Mouse (Mus musculus): ENCODE results near the gene Camkk2.

Camkk2 gene

DNA sequence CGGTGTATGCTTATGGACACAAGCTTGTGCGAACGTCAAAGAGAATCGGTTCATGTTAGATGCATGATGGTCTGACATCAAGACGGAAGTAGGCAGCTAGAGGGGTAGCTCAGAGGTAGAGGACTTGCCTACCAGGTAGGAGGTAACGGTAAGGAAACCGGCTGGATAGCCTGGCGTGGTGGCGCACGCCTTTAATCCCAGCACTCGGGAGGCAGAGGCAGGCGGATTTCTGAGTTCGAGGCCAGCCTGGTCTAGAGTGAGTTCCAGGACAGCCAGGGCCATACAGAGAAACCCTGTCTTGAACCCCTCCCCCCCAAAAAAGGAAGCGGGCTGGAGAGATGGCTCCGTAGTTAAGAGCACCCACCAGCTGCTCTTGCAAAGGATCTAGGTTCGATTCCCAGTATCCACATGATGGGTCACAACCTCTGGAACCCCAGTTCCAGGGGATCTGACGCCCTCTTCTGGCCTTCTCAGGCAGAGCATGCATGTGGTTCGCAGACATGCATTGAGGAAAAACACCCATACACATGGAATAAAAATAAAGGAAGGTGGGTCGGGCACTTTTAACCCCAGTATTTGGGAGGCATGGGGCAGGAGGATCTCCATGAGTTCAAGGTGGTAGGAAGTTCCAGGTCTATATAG lies 1.7 kb upstream of the Camkk2 start:
- DNase-seq: no peak

DNA sequence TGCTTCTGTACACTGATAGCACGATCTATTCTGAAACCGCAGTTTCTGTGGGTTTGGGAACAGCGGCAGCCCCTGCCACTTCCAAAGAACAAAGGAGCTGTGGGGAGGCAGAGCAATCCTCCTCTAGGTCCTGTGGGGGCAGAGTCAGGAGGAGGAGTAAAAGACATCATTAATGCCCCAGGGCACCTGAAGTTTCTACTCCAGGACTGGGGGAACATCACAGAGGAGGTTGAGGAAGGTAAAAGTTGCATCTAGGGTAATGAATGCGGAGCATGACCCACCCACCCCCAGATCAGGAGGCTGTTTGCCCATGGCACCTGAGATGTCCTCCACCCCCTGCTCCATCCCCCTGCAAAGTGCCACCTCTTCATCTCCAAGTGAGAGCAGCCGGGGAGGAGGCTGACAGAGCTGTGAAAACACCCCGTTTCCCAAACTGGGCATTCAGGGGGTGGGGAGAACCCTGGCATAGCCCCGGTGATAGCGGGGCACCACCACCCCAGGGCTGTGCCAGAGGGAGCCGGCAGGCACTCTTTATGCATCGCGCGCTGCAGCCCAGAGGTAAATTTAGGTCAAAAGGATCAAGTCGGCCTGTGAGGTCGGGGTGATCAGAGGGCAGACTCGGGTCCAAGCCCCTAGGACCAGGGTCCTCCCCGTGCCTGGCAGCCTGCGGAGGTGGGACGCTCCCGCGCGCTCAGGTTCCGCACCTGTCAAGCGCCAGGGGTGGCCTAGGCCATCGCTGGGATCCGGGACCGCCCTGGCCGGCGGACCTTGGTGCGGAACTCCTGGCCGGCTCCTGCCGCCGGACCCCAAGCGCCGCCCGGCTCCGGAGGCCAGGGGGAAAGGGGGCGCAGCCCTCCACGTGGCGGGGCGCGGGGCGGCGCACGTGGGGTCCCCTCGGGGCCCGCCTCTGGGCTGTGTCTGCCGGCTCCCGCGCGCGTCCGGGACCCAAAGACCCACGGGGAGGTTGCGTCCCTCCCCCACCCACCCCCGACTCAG lies 680 bp downstream of the Camkk2 start:
- peak; percentile 55 for DNase-seq

DNA sequence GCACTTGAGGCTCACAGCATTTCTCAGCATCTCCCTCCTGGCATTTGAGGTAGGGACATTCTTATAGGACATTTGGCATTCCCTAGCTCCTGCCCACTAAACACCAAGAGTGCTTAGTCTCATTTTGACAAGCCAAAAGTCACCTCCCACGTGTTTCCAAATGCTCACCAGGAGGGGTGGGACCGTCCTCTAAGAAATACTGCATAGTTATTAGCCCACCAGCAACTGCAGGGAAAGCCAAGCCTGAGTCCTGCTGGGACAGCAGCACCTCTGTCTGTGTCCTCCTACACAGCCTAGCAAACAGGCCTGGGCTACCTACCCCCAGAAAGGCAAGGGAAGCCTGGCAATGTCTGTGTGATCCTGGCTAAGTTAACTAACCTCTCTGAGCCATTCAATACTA lies 1.9 kb downstream of the Camkk2 start:
- DNase-seq: no peak

DNA sequence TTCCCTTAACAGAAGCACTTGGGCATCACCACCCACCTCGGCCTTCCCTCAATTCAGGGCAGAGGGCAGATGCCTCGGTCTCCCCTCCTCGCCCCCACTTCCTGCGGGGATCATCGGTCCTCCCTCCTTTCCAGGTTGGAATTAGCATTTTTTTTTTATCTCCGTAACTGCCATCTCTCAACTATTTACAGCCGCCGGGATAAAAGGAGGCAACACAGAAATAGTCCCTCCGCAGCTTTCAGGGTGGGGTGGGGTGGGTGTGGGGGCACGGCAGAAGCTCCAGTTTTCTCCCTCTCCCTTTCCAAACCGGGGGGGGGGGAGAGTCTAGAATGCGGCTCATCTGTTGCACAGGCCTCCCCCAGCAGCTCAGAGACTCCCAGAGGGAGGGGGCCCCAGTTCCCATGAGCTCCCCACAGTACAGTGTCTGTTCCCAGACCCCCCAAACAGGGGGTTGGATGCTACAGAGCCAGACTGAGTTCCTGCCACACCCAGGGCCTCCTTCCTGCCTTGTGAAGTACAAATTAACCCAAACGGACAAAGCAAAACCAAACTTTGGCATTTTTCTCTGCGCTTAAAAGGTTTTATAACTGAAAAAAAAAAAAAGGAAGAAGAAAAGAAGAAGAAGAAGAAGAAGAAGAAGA lies 3.4 kb downstream of the Camkk2 start:
- no peak for DNase-seq

DNA sequence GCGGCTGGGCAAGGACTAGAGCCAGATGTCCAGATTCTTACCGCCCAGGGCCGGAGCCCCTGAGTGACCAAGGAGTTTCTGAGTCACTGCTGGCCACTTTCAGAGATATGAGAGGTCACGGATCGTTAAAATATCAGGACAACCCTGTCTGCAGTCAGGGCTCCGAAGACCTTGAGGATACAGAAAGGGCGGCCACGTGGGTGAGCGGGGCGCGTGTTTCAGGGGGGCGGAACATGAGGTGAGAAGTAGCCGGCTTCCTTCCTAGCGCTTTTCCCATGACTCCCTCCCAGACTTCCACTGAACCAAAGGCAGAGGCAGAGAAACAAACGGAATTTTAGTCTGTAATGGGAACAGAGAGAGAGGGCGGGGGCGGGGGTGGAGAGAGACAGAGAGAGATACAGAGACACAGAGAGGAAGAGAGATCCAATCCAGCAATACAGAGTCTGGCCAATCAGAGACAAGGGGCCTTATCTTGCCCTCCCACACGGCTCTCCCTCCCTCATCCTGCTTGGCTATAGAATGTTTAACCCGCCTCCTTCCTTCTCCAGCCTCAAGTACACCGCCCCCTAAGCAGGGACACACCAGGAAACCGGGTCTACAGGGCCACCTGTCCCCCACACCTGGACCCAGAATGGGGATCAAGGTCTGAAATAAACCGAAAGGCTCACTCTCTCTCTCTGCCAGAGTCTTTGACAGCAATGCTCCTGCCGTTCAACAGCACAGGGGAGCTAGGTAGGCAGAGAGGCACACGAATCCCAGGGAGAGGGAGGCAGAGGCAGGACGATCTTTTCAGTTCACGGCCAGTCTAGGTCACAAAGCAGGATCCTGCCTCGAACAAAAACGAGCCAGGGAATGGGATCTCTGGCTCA lies 4.2 kb downstream of the Camkk2 start:
- no peak for DNase-seq

DNA sequence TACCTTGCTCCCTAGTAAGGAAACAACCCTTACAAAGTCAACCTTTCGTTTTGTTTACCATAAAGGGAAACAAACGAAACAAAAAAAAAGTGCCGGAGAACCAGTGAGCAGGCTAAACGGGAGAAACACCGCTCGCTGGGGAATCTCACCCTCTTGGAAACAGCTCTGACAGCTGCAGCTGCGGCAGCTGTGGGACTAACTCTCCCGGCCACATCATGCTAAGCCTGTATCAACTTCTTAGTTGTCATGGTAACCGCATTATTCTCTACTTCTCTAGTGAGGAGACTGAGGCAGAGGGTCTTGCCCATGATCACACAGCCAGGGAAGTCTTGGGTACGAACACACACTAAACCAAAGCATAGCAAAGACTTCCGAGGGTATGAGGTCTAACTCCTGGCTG lies 5.5 kb downstream of the Camkk2 start:
- DNase-seq: no peak

DNA sequence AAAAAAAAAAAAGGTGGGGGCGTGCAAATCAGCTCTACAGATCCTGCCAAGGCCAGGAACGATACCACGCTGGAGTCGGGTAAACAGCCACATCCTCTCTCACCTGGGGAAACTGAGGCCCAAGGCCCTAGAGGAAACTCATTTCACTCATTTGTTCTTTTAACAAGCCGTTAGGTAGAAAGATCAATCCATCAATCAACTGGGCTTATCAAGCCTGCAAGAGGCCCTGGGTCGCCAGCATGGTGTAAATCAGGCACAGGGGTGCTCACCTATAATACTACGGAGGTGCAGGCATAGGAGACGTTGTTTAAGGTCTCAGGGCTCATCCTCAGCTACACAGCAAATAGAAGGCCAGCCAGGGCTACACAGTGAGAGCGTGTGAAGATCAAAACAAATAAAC lies 7.8 kb downstream of the Camkk2 start:
- no peak for DNase-seq

DNA sequence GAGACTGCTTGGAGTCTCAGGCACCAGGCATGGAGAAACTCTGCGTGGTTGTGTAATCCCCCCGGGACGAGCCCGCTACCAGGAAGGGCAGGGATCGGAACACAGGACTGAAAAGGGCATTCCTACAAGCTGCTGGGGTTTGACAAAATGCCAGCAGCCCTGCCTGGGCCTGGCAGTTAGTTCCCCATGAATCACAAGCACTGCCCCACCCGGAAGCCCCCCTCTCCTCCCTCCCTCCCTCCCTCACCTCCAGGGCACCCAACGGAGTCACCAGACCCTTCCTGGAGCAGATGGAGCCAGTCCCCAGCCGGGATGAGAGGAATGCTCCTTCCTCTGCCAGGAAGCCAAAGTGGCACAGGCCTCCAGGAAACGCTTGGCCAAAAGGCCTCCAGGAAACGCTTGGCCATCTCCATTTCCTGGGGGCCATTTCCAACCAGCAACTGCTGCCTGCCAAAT lies 8.4 kb downstream of the Camkk2 start:
- no peak for DNase-seq

DNA sequence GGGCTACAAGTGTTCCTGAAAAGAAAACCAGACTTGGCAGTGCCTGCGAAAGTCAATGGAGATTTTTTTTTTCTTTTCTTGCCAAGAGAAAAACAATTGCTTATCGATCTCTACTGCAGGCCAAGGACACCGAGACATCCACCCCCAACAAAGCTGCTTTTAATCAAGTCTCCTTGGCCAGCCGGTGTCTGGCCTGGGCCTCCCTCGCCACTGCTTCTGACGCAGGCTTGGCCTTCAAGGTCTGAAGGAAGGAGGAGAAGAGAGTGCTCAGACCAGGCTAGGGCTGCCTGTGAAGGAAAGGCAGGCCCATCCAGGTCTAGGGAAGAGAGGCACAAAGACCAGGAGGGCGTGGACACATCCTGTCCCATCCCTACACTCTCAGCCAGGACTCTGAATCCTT lies 8.9 kb downstream of the Camkk2 start:
- no peak for DNase-seq

DNA sequence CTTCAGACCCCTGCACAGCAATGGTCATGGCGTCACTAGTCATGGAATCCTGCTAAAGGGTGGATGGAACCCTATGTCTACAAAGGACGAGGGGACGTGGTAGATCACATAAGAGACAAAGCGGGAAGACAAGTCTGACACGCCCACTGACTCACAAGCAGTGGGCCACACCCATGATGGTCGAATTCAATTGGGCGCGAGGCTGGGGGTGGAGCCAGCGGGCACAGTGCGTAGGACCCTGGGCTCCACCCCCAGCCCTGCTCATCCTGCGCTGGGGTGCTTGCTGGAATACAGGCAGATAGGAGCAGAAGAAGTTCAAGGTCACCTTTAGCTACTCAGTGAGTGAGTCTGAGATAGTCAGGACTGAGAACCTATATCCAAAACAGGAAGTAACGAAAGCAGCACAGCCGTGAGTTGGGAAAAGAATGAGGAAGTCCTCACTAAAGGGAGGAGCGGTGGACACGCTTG lies 10.1 kb downstream of the Camkk2 start:
- DNase-seq: no peak

DNA sequence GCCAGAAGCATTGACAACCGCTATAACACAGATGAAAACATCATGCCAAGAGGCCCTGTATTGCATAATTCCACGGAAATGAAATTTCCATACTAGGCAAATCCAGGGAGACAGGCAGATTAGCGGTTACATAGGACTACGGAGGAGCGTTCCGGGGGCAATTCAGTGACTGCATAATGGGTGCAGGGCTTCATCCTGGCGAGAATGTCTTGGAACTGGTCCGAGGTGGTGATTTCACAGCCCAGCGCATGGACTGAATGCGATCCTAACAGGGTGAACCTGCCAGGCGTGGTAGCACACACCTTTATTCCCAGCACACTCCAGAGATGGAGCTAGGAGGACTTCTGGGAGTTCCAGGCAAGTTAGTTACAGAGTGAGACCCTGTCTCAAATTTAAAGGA lies 11.9 kb downstream of the Camkk2 start:
- no peak for DNase-seq

DNA sequence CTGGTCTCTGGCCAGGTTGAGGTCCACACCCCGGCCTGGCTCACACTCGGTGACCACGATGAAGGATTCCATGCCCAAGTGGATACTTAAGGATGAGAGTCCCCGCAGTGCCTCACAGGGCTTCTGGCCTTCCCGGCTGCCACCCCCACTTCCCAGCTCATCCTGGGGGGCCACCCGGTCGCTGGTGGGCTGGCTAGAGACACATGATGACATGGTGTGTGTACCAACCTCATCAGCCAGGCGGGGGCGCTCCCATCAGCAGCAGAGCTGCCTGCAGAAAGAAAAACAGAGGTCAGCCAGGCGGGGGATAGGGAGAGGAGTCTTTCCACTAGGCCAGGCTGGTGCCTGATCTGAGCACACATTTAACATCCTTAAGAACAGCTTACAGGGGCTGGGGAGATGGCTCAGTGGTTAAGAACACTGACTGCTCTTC lies 15.2 kb downstream of the Camkk2 start:
- peak; percentile 32 for DNase-seq

DNA sequence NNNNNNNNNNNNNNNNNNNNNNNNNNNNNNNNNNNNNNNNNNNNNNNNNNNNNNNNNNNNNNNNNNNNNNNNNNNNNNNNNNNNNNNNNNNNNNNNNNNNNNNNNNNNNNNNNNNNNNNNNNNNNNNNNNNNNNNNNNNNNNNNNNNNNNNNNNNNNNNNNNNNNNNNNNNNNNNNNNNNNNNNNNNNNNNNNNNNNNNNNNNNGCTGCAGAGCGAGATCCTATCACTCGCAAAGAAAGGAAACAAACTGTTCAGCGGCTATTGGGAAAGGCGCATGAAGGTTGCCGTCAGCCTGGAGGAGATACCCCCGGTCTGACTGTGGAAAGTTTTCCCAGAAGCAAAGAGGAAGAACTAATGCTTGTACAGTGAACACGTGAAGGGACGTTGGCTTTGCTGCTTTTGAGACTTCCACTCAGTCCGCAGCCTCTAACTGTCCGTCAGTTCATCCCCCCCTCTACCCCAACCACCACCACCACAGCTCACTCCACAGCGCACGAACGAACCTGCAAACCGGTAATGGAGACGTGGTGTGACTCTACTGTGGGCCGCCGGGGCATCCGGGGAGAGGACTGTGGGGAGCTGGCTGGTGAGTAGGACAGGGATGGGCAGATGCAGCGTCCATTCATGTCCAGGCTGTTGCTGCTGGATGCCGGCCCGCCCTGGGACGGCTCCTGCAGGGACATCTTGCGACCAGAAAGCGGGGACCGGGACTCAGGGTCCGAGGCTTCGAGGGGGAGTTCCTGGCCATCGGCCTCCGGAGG lies 15.8 kb downstream of the Camkk2 start:
- no peak for DNase-seq

DNA sequence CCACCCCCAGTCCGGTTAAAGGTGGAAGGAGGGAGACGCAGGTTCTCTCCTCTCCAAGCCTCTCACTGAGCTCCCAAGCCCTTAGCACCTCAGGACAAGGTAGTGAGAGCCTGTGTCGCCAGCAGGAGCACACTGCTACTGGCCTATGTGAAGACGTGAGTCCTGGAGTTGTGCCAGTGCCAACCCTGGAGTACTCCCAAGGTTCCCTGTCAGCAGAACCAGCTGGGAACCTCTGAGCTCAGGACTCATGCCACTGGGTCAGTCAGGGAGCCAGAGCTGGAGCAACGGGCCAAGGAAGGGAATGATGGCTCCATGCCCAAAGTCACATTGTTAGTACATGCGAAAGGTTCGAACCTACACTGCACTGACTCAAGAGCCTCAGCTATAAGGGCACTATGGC lies 22.5 kb downstream of the Camkk2 start:
- no peak for DNase-seq

DNA sequence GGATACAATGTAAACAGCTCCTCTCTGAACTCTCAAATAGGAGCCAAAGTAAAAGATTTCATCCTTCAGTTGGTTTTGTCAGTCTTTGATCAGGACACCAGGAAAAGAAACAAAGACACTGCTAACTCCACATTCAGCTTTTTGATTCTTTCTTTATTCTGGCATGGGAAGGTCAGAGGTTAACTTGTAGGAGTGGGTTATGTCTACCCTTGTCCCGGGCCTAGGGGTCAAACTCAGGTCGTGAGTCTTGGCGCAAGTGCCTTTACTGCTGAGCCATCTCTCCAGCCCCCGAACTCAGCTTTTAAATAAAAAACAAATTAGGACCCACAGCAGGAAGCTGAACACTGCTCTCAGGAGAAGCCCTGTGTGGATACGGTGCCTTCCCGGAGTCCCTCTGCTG lies 23.1 kb downstream of the Camkk2 start:
- no peak for DNase-seq

DNA sequence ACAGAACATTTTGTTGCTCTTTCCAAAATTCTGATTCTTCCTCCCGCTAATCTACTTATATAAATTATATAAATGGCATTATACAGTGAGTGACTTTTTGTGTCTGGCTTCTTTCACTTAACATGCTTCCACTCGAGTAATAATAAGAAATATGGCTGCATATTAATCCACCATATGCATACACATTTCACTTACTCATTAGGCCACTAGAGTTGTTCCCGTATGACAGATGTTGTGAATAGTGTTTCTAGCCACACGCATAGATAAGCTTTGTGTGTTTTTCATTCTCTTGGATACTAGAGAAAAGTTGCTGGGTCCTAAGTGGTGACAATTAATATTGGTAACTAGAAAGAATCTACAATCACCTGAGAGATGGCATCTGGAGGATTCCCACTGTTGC lies 23.6 kb downstream of the Camkk2 start:
- DNase-seq: no peak

DNA sequence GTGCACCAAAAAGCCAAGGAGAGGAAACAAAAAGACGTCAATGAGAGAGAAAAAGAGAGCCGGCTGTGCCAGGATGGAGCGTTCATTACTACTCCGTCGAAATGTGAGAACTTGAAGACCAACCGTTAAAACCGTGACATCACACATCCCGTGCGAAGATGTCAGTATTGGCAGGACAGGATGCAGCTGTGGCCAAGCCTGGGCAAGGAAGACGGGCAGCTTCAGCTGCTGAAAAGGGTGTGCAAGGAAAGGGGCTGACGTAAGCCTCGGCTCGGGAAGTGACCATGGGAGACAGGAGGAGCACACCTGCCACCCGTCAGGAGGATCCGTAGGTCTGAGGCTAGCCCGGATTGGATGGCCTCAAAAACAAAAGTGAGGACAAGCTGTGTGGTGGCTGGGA lies 24.7 kb downstream of the Camkk2 start:
- no peak for DNase-seq

DNA sequence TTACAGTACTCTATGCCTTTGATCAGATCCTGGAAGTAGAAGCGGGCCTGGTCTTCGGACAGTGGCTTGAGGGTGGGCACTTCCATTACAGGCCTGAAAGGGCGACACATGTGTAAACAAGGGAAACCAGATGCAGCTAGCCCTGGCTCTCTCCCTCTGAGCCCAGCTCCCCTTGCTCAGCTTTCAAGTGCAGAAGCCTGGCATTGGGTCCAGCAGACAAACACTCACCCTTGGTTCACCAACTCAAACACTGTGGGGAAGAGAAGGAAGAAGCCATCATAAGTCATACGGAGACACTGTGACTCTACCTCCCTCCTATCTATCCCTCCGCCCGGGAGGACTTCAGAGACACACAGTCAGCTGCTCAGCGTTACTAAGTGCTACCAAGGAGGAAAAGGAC lies 31.3 kb downstream of the Camkk2 start:
- DNase-seq: no peak

DNA sequence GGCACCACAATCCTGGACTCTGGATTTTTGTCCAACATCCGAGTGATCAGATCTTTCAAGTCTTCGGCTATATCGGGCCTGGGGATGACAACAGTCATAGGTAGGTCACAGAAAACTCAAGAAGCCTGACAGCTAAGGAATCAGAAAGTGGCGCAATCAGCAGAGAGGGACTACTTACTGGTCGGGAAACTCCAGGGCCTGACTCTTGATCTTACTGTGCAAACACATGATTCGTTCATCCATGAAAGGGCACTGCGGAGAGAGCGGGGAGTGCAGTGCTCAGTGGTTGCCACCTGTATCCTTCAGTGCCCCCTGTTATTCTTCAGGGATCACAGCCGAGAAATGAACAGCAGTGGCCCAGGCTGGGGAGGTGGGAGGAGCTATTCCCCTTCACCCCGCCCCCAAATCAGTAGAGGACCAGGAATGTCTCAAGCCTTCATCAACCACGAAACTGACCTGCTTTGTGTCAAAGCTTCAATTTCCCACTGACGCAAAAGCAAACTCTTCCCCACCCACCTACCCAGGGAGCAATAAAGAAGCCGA lies 35.3 kb downstream of the Camkk2 start:
- no peak for DNase-seq

DNA sequence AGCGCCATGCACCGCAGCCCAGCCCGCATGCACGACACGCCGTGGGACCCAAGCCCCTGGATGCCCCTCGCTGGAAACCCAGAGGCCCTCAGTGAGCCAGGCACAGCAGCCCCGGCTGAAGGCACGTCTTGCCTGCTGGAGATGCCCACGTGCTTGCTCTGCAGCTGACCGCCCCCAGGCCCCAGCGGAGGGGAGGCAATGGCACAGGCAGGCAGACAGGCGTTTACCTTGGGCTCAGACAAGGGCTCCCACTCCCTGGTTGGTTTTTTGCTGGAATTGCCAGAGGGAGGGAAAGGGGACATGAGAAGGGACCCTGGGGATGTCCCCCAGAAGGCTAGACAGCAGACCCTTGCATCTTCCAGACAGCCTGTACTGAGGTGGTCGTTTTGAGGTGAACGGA lies 42.4 kb downstream of the Camkk2 start:
- no peak for DNase-seq

DNA sequence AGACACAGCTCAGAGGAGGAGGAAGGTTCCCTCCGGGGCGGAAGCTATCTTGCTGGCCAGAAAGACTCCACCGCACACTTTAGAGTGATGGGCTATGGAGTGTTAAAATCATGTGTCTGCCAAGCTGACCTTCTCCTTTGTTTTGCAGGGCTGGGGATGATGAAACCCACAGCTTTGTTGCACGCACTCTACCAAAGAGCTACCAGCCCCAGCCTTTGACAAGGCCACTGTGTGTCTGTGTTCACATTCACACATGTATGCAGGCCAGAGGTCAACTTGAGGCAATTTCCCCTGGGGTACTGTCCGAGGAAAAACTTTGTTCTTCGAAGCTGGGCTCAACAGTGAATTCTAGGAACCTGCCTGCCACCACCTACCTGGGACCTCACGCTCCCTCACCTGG lies 43.4 kb downstream of the Camkk2 start:
- no peak for DNase-seq

DNA sequence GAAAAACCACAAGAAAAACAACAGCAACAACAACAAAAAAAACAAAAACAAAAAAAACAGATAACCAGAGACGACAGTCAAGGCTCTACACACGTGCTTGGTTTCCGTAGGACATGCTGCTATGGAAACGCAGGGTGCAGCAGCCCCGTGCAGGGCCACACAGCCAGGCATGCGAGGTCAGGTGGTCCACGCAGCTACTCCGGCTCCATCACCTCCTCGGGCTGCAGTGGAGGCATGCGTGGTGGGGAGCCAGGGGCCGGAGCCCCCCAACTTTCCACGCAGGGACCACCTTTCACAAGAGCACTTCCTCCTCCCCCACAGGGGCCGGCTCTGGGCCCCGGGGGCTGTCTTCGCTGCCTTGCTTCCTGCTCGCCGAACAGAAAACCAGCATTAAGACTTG lies 45.3 kb downstream of the Camkk2 start:
- DNase-seq: no peak

All from retina, postnatal 1 day (tissue).